23 mouse cellular contexts compared by ENCODE assay signal in genomic region chr3:84787914-84788313, GRCm38 (mm10). TPM values are rescaled to one million over a fixed set of nuclear protein-coding genes. Genes with fewer than 3 reads are reported as not detected.
A peak's percentile ranks its signal among the peaks of the same experiment; 100 is the strongest.
DNase-seq lines count a peak whose midpoint lies in the region; ATAC-seq lines count a peak whose summit lies in the region.
"Had no signal": no experiment of that assay in that cellular context is flagged by ENCODE, and none has a peak within 500 bp of the region (broad histone marks: within the 10 kb centered on the region; RNA-seq: fewer than 3 reads in every experiment).

No protein-coding gene starts in this region.

- H3K9ac ChIP-seq in embryonic facial prominence, embryonic 15.5 days: no peak overlapping the region
- H3K9ac ChIP-seq: embryonic facial prominence, embryonic 13.5 days; forebrain, embryonic 13.5 days; forebrain, embryonic 15.5 days; forebrain, postnatal 0 days had no signal

- no peaks in the 10 kb centered on the region for H3K9me3 ChIP-seq in embryonic facial prominence, embryonic 15.5 days (replicated peaks)
- H3K9me3 ChIP-seq in embryonic facial prominence, embryonic 10.5 days: peaks cover 15% of the 10 kb centered on the region
- H3K9me3 ChIP-seq: forebrain, embryonic 15.5 days had no signal

- H3K4me1 ChIP-seq in embryonic facial prominence, embryonic 15.5 days: no peaks in the 10 kb centered on the region
- no peaks in the 10 kb centered on the region for H3K4me1 ChIP-seq in embryonic facial prominence, embryonic 10.5 days
- H3K4me1 ChIP-seq: embryonic facial prominence, embryonic 13.5 days; forebrain, embryonic 13.5 days; forebrain, embryonic 15.5 days had no signal

- 91% methylated on average over 4 of the region's 4 CpGs for WGBS in embryonic facial prominence, embryonic 15.5 days
- 94% methylated on average over 4 of the region's 4 CpGs for WGBS in embryonic facial prominence, embryonic 10.5 days

- no peak for DNase-seq in embryonic facial prominence, embryonic 10.5 days (ENCODE audit: low spot score)
- peak; percentile 42 to 48 for DNase-seq in spleen, postnatal 36 days (ENCODE audit: low spot score in 2 of 2)
- DNase-seq in spleen, adult 18-20 months: no peak
- DNase-seq in splenic B cell, adult 2 months (ENCODE audit: low read depth, low spot score): peak; percentile 55
- DNase-seq in adrenal gland, postnatal 4 days (ENCODE audit: low spot score in 2 of 2): no peak
- DNase-seq: adrenal gland, adult 8-10 months; adrenal gland, postnatal 14 days; adrenal gland, postnatal 36 days; cerebellum, adult 11 months; cerebellum, adult 18-20 months; cerebellum, adult 8-10 months; cerebellum, adult 9-11 months; cerebellum, postnatal 14 days; cerebellum, postnatal 36 days; embryo, embryonic 11 days; forebrain, postnatal 0 days had no signal

- no peaks in the 10 kb centered on the region for H3K36me3 ChIP-seq in embryonic facial prominence, embryonic 15.5 days
- no peaks in the 10 kb centered on the region for H3K36me3 ChIP-seq in embryonic facial prominence, embryonic 10.5 days (replicated peaks)
- H3K36me3 ChIP-seq in splenic B cell, adult 2 months (ENCODE audit: control insufficient read depth, insufficient read depth, low read length, poor library complexity, severe bottlenecking): no peaks in the 10 kb centered on the region
- H3K36me3 ChIP-seq: embryonic facial prominence, embryonic 13.5 days; forebrain, embryonic 15.5 days; G1E had no signal

- peak; percentile 47; the same call in 1 of the 2 replicates for ATAC-seq in embryonic facial prominence, embryonic 15.5 days (ENCODE audit: insufficient number of reproducible peaks, low FRiP score, low TSS enrichment, low read depth)
- ATAC-seq: activated CD4-positive, CD25-positive, alpha-beta regulatory T cell, adult 4 months; forebrain, embryonic 13.5 days; forebrain, embryonic 15.5 days; forebrain, postnatal 0 days; Patski had no signal

- no peaks in the 10 kb centered on the region for H3K27me3 ChIP-seq in embryonic facial prominence, embryonic 15.5 days
- no peaks in the 10 kb centered on the region for H3K27me3 ChIP-seq in embryonic facial prominence, embryonic 10.5 days (replicated peaks; ENCODE audit: low read depth, poor library complexity, severe bottlenecking)
- H3K27me3 ChIP-seq in splenic B cell, adult 2 months (ENCODE audit: control insufficient read depth, insufficient read depth, low read length, poor library complexity, severe bottlenecking): no peaks in the 10 kb centered on the region
- H3K27me3 ChIP-seq: embryonic facial prominence, embryonic 13.5 days; forebrain, embryonic 13.5 days; forebrain, embryonic 15.5 days; Patski had no signal

- H3K27ac ChIP-seq in embryonic facial prominence, embryonic 15.5 days (replicated peaks): no peak overlapping the region
- H3K27ac ChIP-seq in embryonic facial prominence, embryonic 10.5 days (replicated peaks): no peak overlapping the region
- H3K27ac ChIP-seq: embryonic facial prominence, embryonic 13.5 days; forebrain, embryonic 13.5 days; forebrain, embryonic 15.5 days had no signal

- H3K4me3 ChIP-seq in embryonic facial prominence, embryonic 15.5 days (replicated peaks): no peak overlapping the region
- no peak overlapping the region for H3K4me3 ChIP-seq in embryonic facial prominence, embryonic 10.5 days
- H3K4me3 ChIP-seq: embryonic facial prominence, embryonic 13.5 days; forebrain, embryonic 13.5 days; forebrain, embryonic 15.5 days had no signal

- H3K4me2 ChIP-seq in embryonic facial prominence, embryonic 15.5 days (replicated peaks): no peak overlapping the region
- H3K4me2 ChIP-seq: embryonic facial prominence, embryonic 13.5 days; forebrain, embryonic 13.5 days; forebrain, embryonic 15.5 days had no signal

RNA-seq across cellular contexts. Expression of gene Fbxw7, which starts 27.2 kb away (rescaled TPM):
- polyA plus RNA-seq in embryonic facial prominence, embryonic 15.5 days (2015; fragmentation: Nextera tagmentation; extraction: Ambion mirVana): 14.6 and 17.9 TPM in 2 replicates
- 8.5 and 9.1 TPM in 2 replicates for polyA plus RNA-seq in embryonic facial prominence, embryonic 10.5 days (2016; fragmentation: Nextera tagmentation; extraction: Ambion mirVana)
- total RNA-seq in adrenal gland, postnatal 4 days (2021): 10 to 100 TPM; 24.4 to 24.7 TPM

Comparison
In these comparisons a context has a peak if more than half of its experiments do, and no peak if none do; other contexts are left out.
1. DNase-seq: peak in spleen, postnatal 36 days (2 of 2) and splenic B cell, adult 2 months (single experiment); none in embryonic facial prominence, embryonic 10.5 days (single experiment), spleen, adult 18-20 months (0 of 2) and adrenal gland, postnatal 4 days (0 of 2).